Mouse (Mus musculus): ENCODE results near the gene C1qa. TPM values are rescaled to one million over a fixed set of nuclear protein-coding genes. Genes with fewer than 3 reads are reported as not detected.

Gene C1qa
- polyA plus RNA-seq (2012; rRNA removed), result 5.2 and 6.7 TPM in 2 replicates

GRCm38 (mm10) chr4:136898637-136899036, at the start of gene C1qa:
C1qa (minus strand) TSS chr4:136898803.
- H3K4me3 ChIP-seq (ENCODE audit: control insufficient read depth, low read depth, low read length), result peak within 1 kb of the TSS; percentile 3; the same call in 1 of the 2 replicates
- no peak for TF ChIP-seq POLR2A (IDR thresholded peaks at IDR 0.05; ENCODE audit: control insufficient read depth, low read depth, low read length)
- TF ChIP-seq CTCF (IDR thresholded peaks at IDR 0.05; ENCODE audit: control insufficient read depth, insufficient read depth, insufficient replicate concordance, low read depth, low read length), result no peak
- no peaks in the 10 kb centered on the region; the same call in 1 of the 2 replicates for H3K4me1 ChIP-seq (ENCODE audit: control insufficient read depth, insufficient read depth, low read length)
- H3K27me3 ChIP-seq (ENCODE audit: control insufficient read depth, insufficient read depth, low read length), result no peaks in the 10 kb centered on the region
- H3K27ac ChIP-seq (ENCODE audit: control insufficient read depth, insufficient read depth, low read depth, low read length), result no peak within 1 kb of the TSS; the same call in none of the 2 replicates
- H3K36me3 ChIP-seq (ENCODE audit: control insufficient read depth, insufficient read depth, low read length), result no peaks in the 10 kb centered on the region

DNA sequence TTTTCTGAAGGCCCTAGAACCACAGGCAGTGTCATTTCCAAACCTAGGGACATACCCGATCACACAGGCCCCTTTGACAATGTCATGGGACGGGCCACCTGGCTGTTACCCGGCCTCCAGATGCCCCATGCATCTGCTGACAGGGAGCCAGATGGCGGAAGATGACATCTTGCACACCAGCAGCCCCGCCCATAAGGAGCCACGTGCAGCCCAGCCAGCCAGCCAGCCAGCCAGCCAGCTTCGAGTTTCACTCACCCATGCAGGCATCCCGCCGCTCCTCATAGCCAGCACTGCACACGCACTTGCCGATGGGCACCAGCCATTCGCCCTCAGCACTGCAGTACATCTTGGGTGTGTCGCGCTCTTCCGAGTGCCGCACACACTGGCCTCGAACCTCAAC, 46.8 kb upstream of the C1qa start:
- Histone ChIP-seq H3K27me3 (ENCODE audit: control insufficient read depth, insufficient read depth, low read length) (no peaks in the 10 kb centered on the region), H3K4me3 (ENCODE audit: control insufficient read depth, low read depth, low read length) (no peak overlapping the region), H3K4me1 (ENCODE audit: control insufficient read depth, insufficient read depth, low read length) (no peaks in the 10 kb centered on the region), H3K36me3 (ENCODE audit: control insufficient read depth, insufficient read depth, low read length) (no peaks in the 10 kb centered on the region), H3K27ac (ENCODE audit: control insufficient read depth, insufficient read depth, low read depth, low read length) (no peak overlapping the region)
- TF ChIP-seq POLR2A (IDR thresholded peaks at IDR 0.05; ENCODE audit: control insufficient read depth, low read depth, low read length) (no peak), CTCF (IDR thresholded peaks at IDR 0.05; ENCODE audit: control insufficient read depth, insufficient read depth, insufficient replicate concordance, low read depth, low read length) (no peak)

DNA sequence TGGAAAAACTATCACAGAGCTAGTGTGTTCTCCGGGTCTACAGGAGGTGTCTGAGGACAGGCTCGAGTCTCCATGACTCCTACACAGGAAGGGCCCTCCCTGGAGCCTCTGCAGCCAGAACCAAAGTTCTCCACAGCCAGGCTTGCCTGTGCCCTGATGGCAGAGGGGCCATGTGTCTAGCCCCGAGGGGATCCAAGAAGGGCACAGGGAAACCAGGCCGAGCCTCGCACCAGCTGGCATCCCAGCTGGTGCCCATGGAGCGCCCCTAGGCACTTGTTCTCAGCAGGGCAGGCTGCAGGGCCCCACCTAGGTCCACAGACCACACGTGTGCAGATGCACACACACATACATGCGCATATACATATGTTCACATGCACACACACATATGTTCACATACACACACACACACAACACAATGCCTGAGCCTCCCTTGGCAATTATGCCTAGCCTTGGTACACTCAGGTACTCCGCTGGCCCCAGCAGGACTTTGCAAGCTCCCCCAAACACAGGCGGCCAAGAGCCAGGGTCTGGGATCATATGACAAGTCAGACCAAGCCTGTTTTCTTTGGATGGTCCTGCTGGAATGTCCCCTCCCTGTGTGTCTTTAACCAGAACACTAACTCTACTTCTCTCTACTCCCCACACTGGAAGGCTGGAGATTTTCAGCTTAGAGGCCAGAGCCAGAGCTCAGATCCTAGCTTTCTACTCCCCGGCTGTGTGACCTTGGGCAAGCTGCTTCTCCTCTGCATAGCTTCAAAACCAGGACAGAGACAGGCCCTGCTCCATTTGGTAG, 46.2 kb upstream of the C1qa start:
- H3K27me3 ChIP-seq (ENCODE audit: control insufficient read depth, insufficient read depth, low read length), result no peaks in the 10 kb centered on the region
- H3K4me1 ChIP-seq (ENCODE audit: control insufficient read depth, insufficient read depth, low read length), result no peaks in the 10 kb centered on the region

DNA sequence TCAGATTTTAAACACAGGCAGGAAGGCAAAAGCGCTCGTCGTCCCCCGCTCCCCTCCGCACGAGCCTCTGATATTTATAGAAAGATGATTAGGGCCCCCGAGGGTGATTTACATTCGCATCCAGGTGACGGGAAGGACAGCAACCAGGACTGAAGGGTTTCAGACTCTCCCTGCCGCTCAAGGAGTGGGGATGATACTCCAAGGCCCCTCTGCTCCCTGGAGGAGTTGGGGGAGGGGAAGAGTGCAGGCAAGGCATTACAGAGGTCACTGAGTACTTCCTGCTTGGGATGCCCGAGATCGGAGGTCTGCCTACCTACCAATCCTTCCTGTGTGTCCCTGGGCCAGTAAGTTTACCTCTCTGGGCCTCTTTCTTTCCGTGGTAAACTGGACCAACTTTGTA, 44.6 kb upstream of the C1qa start:
- TF ChIP-seq POLR2A (IDR thresholded peaks at IDR 0.05; ENCODE audit: control insufficient read depth, low read depth, low read length), result no peak
- TF ChIP-seq CTCF (IDR thresholded peaks at IDR 0.05; ENCODE audit: control insufficient read depth, insufficient read depth, insufficient replicate concordance, low read depth, low read length), result no peak
- no peaks in the 10 kb centered on the region for H3K27me3 ChIP-seq (ENCODE audit: control insufficient read depth, insufficient read depth, low read length)

More for the DNA sequence above, 46.2 kb upstream of the C1qa start:
- Histone ChIP-seq H3K36me3 (ENCODE audit: control insufficient read depth, insufficient read depth, low read length) (no peaks in the 10 kb centered on the region), H3K27ac (ENCODE audit: control insufficient read depth, insufficient read depth, low read depth, low read length) (peak overlapping the region; percentile 5; the same call in 1 of the 2 replicates), H3K4me3 (ENCODE audit: control insufficient read depth, low read depth, low read length) (no peak overlapping the region)
- no peak for TF ChIP-seq POLR2A (IDR thresholded peaks at IDR 0.05; ENCODE audit: control insufficient read depth, low read depth, low read length)
- no peak for TF ChIP-seq CTCF (IDR thresholded peaks at IDR 0.05; ENCODE audit: control insufficient read depth, insufficient read depth, insufficient replicate concordance, low read depth, low read length)

DNA sequence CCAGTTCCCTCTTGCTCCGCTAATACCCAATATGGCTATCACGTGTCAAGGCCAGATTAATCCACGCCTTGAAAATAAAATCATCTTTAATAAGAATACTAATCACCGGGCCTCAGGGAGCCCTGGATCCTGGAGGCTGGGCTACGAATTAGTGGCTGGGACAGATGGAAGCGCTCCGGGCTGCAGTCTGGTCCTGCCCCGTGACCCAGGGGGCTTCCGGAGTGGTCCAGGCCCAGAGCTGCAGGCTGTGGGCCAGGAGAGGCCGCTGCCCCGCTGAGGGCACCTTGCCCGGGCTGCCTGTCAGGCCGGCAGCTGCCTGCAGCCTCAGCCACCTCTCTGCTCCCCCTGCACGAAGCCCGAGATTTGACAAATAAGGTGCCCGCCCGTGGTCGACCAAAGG, 44.2 kb upstream of the C1qa start:
- TF ChIP-seq CTCF (IDR thresholded peaks at IDR 0.05; ENCODE audit: control insufficient read depth, insufficient read depth, insufficient replicate concordance, low read depth, low read length) (no peak), POLR2A (IDR thresholded peaks at IDR 0.05; ENCODE audit: control insufficient read depth, low read depth, low read length) (no peak)
- H3K27me3 ChIP-seq (ENCODE audit: control insufficient read depth, insufficient read depth, low read length), result no peaks in the 10 kb centered on the region
- H3K36me3 ChIP-seq (ENCODE audit: control insufficient read depth, insufficient read depth, low read length), result no peaks in the 10 kb centered on the region
- H3K4me3 ChIP-seq (ENCODE audit: control insufficient read depth, low read depth, low read length), result no peak overlapping the region
- H3K4me1 ChIP-seq (ENCODE audit: control insufficient read depth, insufficient read depth, low read length), result peaks cover 7% of the 10 kb centered on the region
- no peak overlapping the region for H3K27ac ChIP-seq (ENCODE audit: control insufficient read depth, insufficient read depth, low read depth, low read length)

More for the DNA sequence above, 44.6 kb upstream of the C1qa start:
- no peak overlapping the region for H3K27ac ChIP-seq (ENCODE audit: control insufficient read depth, insufficient read depth, low read depth, low read length)
- H3K4me3 ChIP-seq (ENCODE audit: control insufficient read depth, low read depth, low read length), result no peak overlapping the region
- H3K36me3 ChIP-seq (ENCODE audit: control insufficient read depth, insufficient read depth, low read length), result no peaks in the 10 kb centered on the region
- H3K4me1 ChIP-seq (ENCODE audit: control insufficient read depth, insufficient read depth, low read length), result peaks cover 4% of the 10 kb centered on the region

- H3K36me3 ChIP-seq (ENCODE audit: control insufficient read depth, insufficient read depth, low read length), result no peaks in the 10 kb centered on the region
- no peak overlapping the region for H3K4me3 ChIP-seq (ENCODE audit: control insufficient read depth, low read depth, low read length)
- no peak overlapping the region for H3K27ac ChIP-seq (ENCODE audit: control insufficient read depth, insufficient read depth, low read depth, low read length)
- H3K27me3 ChIP-seq (ENCODE audit: control insufficient read depth, insufficient read depth, low read length), result no peaks in the 10 kb centered on the region
- peaks cover 8% of the 10 kb centered on the region for H3K4me1 ChIP-seq (ENCODE audit: control insufficient read depth, insufficient read depth, low read length)
- TF ChIP-seq POLR2A (IDR thresholded peaks at IDR 0.05; ENCODE audit: control insufficient read depth, low read depth, low read length) (no peak), CTCF (IDR thresholded peaks at IDR 0.05; ENCODE audit: control insufficient read depth, insufficient read depth, insufficient replicate concordance, low read depth, low read length) (no peak)
Measured at GRCm38 (mm10) chr4:136937935-136938334, 39.3 kb upstream of the C1qa start.

- Histone ChIP-seq H3K27ac (ENCODE audit: control insufficient read depth, insufficient read depth, low read depth, low read length) (no peak overlapping the region), H3K36me3 (ENCODE audit: control insufficient read depth, insufficient read depth, low read length) (no peaks in the 10 kb centered on the region), H3K4me3 (ENCODE audit: control insufficient read depth, low read depth, low read length) (no peak overlapping the region), H3K27me3 (ENCODE audit: control insufficient read depth, insufficient read depth, low read length) (no peaks in the 10 kb centered on the region), H3K4me1 (ENCODE audit: control insufficient read depth, insufficient read depth, low read length) (peaks cover 8% of the 10 kb centered on the region)
- no peak for TF ChIP-seq POLR2A (IDR thresholded peaks at IDR 0.05; ENCODE audit: control insufficient read depth, low read depth, low read length)
- no peak for TF ChIP-seq CTCF (IDR thresholded peaks at IDR 0.05; ENCODE audit: control insufficient read depth, insufficient read depth, insufficient replicate concordance, low read depth, low read length)
Measured at GRCm38 (mm10) chr4:136937344-136937743, 38.7 kb upstream of the C1qa start.

Data from testis, adult 2 months (tissue).